8 mouse cellular contexts compared by ENCODE assay signal in the genomic region with DNA sequence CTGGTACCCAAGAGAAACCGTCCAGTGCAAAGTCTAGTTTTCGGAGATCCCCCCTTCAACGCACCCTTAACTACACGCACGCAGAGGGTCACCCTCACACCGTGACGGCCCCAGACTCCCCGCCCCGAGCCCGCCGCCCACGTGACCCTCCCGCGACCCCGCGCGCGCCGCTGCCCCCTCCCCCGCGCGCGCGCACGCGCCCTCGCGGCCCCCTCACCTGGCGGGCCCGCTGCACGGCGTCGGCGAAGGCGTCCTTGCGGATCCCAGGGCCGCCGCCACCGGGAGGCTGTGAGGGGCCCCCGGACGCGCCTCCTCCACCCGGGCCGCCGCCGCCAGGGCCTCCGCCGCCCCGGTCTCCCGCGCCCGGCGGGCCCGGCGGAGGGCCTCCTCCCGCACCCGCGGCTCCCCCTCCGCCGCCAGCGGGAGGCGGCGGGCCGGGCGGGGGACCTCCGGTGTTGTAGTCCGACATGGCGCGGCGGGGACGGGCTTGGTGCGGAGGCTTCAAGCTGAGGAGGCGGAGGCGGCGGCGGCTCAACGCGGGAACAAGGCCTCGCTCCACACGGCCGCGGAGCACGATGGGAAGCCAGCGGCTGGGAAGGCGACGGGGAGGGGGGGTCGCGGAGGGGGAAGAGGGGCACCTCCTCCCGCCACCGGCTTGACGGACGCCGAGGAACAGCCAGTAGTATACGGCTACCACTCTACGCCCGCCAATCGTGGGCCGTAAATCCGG. TPM values are rescaled to one million over a fixed set of nuclear protein-coding genes. Genes with fewer than 3 reads are reported as not detected.
DNase-seq lines count a peak whose midpoint lies in the region; ATAC-seq and TF ChIP-seq lines count a peak whose summit lies in the region.

Khsrp (minus strand) TSS at position 592 of the 730 bp plus-strand sequence.

- peaks cover 15% of the 10 kb centered on the region for H3K36me3 ChIP-seq in hindbrain, postnatal 0 days (ENCODE audit: insufficient read depth, low read length)
- peaks cover 33% of the 10 kb centered on the region for H3K36me3 ChIP-seq in limb, embryonic 12.5 days
- H3K36me3 ChIP-seq in midbrain, embryonic 15.5 days (replicated peaks) = peaks cover 21% of the 10 kb centered on the region; the same call in 1 of the 2 replicates

- peak; percentile 58; the same call in 1 of the 2 replicates for TF ChIP-seq POLR2A in lung, adult 2 months (IDR thresholded peaks at IDR 0.05; ENCODE audit: borderline replicate concordance, extremely low read depth, low read depth, low read length)

- H3K9ac ChIP-seq in hindbrain, postnatal 0 days (replicated peaks; ENCODE audit: low read length) = peak within 1 kb of the TSS; percentile 99
- peak within 1 kb of the TSS; percentile 100 for H3K9ac ChIP-seq in limb, embryonic 12.5 days (replicated peaks)
- H3K9ac ChIP-seq in midbrain, embryonic 15.5 days = peak within 1 kb of the TSS; percentile 98

- no peak for ATAC-seq in hindbrain, postnatal 0 days
- ATAC-seq in limb, embryonic 12.5 days (ENCODE audit: insufficient number of reproducible peaks, insufficient read depth, low FRiP score, low TSS enrichment, low read depth) = no peak
- no peak; the same call in 1 of the 2 replicates for ATAC-seq in midbrain, embryonic 15.5 days (replicated peaks)

- no peak for DNase-seq in lung, adult 2 months
- no peak for DNase-seq in lung, postnatal 25 days (ENCODE audit: low spot score)
- peak; percentile 47 for DNase-seq in gastrocnemius, postnatal 14 days
- peak; percentile 69 for DNase-seq in hindbrain, postnatal 0 days (ENCODE audit: low spot score)
- DNase-seq in thymus, adult 18-20 months = peak; percentile 46 to 58

- H3K4me2 ChIP-seq in hindbrain, postnatal 0 days (ENCODE audit: low read depth, low read length) = peak within 1 kb of the TSS; percentile 87
- peak within 1 kb of the TSS; percentile 97 for H3K4me2 ChIP-seq in limb, embryonic 12.5 days
- H3K4me2 ChIP-seq in midbrain, embryonic 15.5 days = peak within 1 kb of the TSS; percentile 69

- peaks cover 9% of the 10 kb centered on the region; the same call in 1 of the 2 replicates for H3K4me1 ChIP-seq in lung, adult 2 months (ENCODE audit: control insufficient read depth, insufficient read depth, low read length)
- H3K4me1 ChIP-seq in brown adipose tissue, adult 24 weeks (ENCODE audit: control insufficient read depth, insufficient read depth, insufficient read length, low read length) = peaks cover 8% of the 10 kb centered on the region; the same call in 1 of the 2 replicates
- H3K4me1 ChIP-seq in hindbrain, postnatal 0 days (ENCODE audit: insufficient read depth, low read length) = 0 out of 2 replicates have a peak, but pooled peaks cover 10% of the 10 kb centered on the region
- H3K4me1 ChIP-seq in limb, embryonic 12.5 days (replicated peaks) = peaks cover 18% of the 10 kb centered on the region
- H3K4me1 ChIP-seq in midbrain, embryonic 15.5 days = peaks cover 17% of the 10 kb centered on the region

- H3K27me3 ChIP-seq in hindbrain, postnatal 0 days (ENCODE audit: insufficient read depth, low read length) = no peaks in the 10 kb centered on the region
- no peaks in the 10 kb centered on the region for H3K27me3 ChIP-seq in limb, embryonic 12.5 days
- no peaks in the 10 kb centered on the region for H3K27me3 ChIP-seq in midbrain, embryonic 15.5 days (replicated peaks)

- H3K9me3 ChIP-seq in hindbrain, postnatal 0 days (ENCODE audit: low read length) = no peaks in the 10 kb centered on the region
- no peaks in the 10 kb centered on the region for H3K9me3 ChIP-seq in limb, embryonic 12.5 days
- no peaks in the 10 kb centered on the region for H3K9me3 ChIP-seq in midbrain, embryonic 15.5 days

- peak within 1 kb of the TSS; percentile 62 for H3K4me3 ChIP-seq in lung, adult 2 months (replicated peaks; ENCODE audit: extremely low read depth, low read depth, low read length)
- H3K4me3 ChIP-seq in brown adipose tissue, adult 24 weeks (ENCODE audit: insufficient read depth, low read depth, low read length) = peak within 1 kb of the TSS; percentile 73
- peak within 1 kb of the TSS; percentile 95 for H3K4me3 ChIP-seq in hindbrain, postnatal 0 days (ENCODE audit: low read length)
- H3K4me3 ChIP-seq in limb, embryonic 12.5 days (replicated peaks) = peak within 1 kb of the TSS; percentile 98
- peak within 1 kb of the TSS; percentile 88 for H3K4me3 ChIP-seq in midbrain, embryonic 15.5 days

- intact Hi-C loops in gastrocnemius, postnatal 14 days (cut with DNase I; ENCODE audit: low total_unique reads) = no loop called here

- peak within 1 kb of the TSS; percentile 76 for H3K27ac ChIP-seq in brown adipose tissue, adult 24 weeks (replicated peaks; ENCODE audit: low read depth, low read length)
- H3K27ac ChIP-seq in hindbrain, postnatal 0 days = peak within 1 kb of the TSS; percentile 96
- H3K27ac ChIP-seq in limb, embryonic 12.5 days = peak within 1 kb of the TSS; percentile 94
- H3K27ac ChIP-seq in midbrain, embryonic 15.5 days = peak within 1 kb of the TSS; percentile 93

- no peak for TF ChIP-seq CTCF in lung, adult 2 months (IDR thresholded peaks at IDR 0.05; ENCODE audit: insufficient read depth, low read length)
- TF ChIP-seq CTCF in hindbrain, postnatal 0 days (IDR thresholded peaks at IDR 0.05; ENCODE audit: low read depth) = no peak

- WGBS in lung, adult 2 months = under 1% methylated on average over 97 of the region's 99 CpGs
- 1% methylated on average over 93 of the region's 99 CpGs for WGBS in hindbrain, postnatal 0 days
- under 1% methylated on average over 98 of the region's 99 CpGs for WGBS in limb, embryonic 12.5 days
- WGBS in midbrain, embryonic 15.5 days = under 1% methylated on average over 65 of the region's 99 CpGs

RNA-seq across cellular contexts. Expression of gene Khsrp, which starts in this region (rescaled TPM):
- 75.8 and 80.7 TPM in 2 replicates for polyA plus RNA-seq in lung, adult 2 months (2012; rRNA removed)
- 18.7 and 21.7 TPM in 2 replicates for polyA plus RNA-seq in brown adipose tissue, adult 24 weeks (2012; ENCODE audit: insufficient read depth, insufficient read length, missing spikeins)
- 10 to 100 TPM; 31.9 to 36.4 TPM for total RNA-seq in gastrocnemius, postnatal 14 days (2021)
- 61.7 and 71.3 TPM in 2 replicates for total RNA-seq in hindbrain, postnatal 0 days (2014; rRNA removed)
- polyA plus RNA-seq in hindbrain, postnatal 0 days (2015; fragmentation: Nextera tagmentation; extraction: Ambion mirVana) = 26.4 and 27.0 TPM in 2 replicates
- polyA plus RNA-seq in limb, embryonic 12.5 days (2016; fragmentation: Nextera tagmentation; extraction: Ambion mirVana) = 60.2 and 64.7 TPM in 2 replicates
- 29.9 and 30.5 TPM in 2 replicates for polyA plus RNA-seq in midbrain, embryonic 15.5 days (2015; fragmentation: Nextera tagmentation; extraction: Ambion mirVana)

Comparison
In these comparisons a context has a peak if more than half of its experiments do, and no peak if none do; other contexts are left out.
1. DNase-seq: peak in gastrocnemius, postnatal 14 days (single experiment), hindbrain, postnatal 0 days (single experiment) and thymus, adult 18-20 months (2 of 2); none in lung, adult 2 months (single experiment) and lung, postnatal 25 days (single experiment).
2. Peak in every context shown above with its lines, with median percentiles within 50 percentile points of each other: H3K4me3 ChIP-seq, H3K27ac ChIP-seq, H3K4me2 ChIP-seq and H3K9ac ChIP-seq.